Mouse (Mus musculus) forebrain, embryonic 15.5 days (tissue): Measurements from ENCODE around the gene Ager. TPM values are rescaled to one million over a fixed set of nuclear protein-coding genes. Genes with fewer than 3 reads are reported as not detected.
A peak's percentile ranks its signal among the peaks of the same experiment; 100 is the strongest.

ENCODE experiments used
- ATAC-seq: fragments of 200-750 bp; cut with Nextera tagmentation; replicated peaks from 2 replicates; pipeline ENCODE4 v1.8.0; 2017; ENCODE audit warnings: mild to moderate bottlenecking, moderate TSS enrichment, moderate library complexity
- H3K27ac ChIP-seq: fragments of 300-500 bp; sonication (generic); replicated peaks from 2 replicates; pipeline ENCODE4 v1.5.1; 2015; ENCODE audit warnings: mild to moderate bottlenecking, inconsistent platforms
- H3K27me3 ChIP-seq: fragments of 300-500 bp; sonication (generic); 2 replicates; pipeline ENCODE4 v1.6.1; 2015; ENCODE audit warnings: inconsistent platforms
- H3K36me3 ChIP-seq: fragments of 300-500 bp; sonication (generic); 2 replicates; pipeline ENCODE4 v1.6.1; 2015; ENCODE audit warnings: mild to moderate bottlenecking, inconsistent platforms
- H3K4me1 ChIP-seq: fragments of 300-500 bp; sonication (generic); 2 replicates; pipeline ENCODE4 v1.6.1; 2015; ENCODE audit warnings: inconsistent platforms
- H3K4me2 ChIP-seq: fragments of 300-500 bp; sonication (generic); replicated peaks from 2 replicates; pipeline ENCODE4 v1.6.1; 2015; ENCODE audit warnings: mild to moderate bottlenecking, inconsistent platforms
- H3K4me3 ChIP-seq: fragments of 300-500 bp; sonication (generic); 2 replicates; pipeline ENCODE4 v1.5.1; 2015; ENCODE audit warnings: mild to moderate bottlenecking, inconsistent platforms
- H3K9ac ChIP-seq: fragments of 300-500 bp; sonication (generic); replicated peaks from 2 replicates; pipeline ENCODE4 v1.6.1; 2015; ENCODE audit warnings: mild to moderate bottlenecking, inconsistent platforms
- H3K9me3 ChIP-seq: fragments of 300-500 bp; sonication (generic); 2 replicates; pipeline ENCODE4 v1.6.1; 2016; ENCODE audit warnings: inconsistent platforms
- WGBS: fragments of 180-500 bp; shearing (Covaris S2); methylation state at CpG from one replicate; pipeline ENCODE4 v1.1.7; 2015; ENCODE audit warnings: mixed read lengths; 5-methylcytosine and 5-hydroxymethylcytosine counted together
- polyA plus RNA-seq: library from polyadenylated mRNA; unstranded; fragments of >200 nt; fragmentation: Nextera tagmentation; extraction: Ambion mirVana; gene quantifications from 2 replicates; pipeline ENCODE4 v1.2.1, GENCODE M21; 2015

The Ager gene
- polyA plus RNA-seq, 1 experiment from 2014 or later: 1.8 TPM

DNA sequence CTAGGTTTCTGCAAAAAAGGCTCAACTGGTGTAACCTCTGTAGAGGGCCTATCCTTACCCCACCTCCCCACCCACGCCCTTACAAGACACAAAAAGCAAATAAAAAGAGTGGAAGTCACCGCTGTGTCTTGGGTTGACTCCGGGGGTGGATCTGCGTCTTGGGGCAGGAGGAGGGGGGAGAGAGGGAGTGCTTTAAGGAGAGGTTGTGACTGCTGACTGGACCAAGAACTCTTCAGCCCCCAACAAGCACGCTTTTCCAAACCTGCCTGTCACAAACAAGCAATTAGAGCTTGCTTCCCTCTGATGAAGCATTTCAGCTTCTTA, 30.9 kb downstream of the Ager start:
- Histone ChIP-seq H3K36me3 (no peaks in the 10 kb centered on the region), H3K9me3 (no peaks in the 10 kb centered on the region), H3K27ac (peak overlapping the region; percentile 87), H3K4me1 (peaks cover 62% of the 10 kb centered on the region), H3K4me2 (peak overlapping the region; percentile 96), H3K27me3 (peaks cover 19% of the 10 kb centered on the region), H3K9ac (peak overlapping the region; percentile 71; the same call in 1 of the 2 replicates), H3K4me3 (peak overlapping the region; percentile 69)
- ATAC-seq: no peak
- 17% methylated on average over 5 of the region's 5 CpGs for WGBS

DNA sequence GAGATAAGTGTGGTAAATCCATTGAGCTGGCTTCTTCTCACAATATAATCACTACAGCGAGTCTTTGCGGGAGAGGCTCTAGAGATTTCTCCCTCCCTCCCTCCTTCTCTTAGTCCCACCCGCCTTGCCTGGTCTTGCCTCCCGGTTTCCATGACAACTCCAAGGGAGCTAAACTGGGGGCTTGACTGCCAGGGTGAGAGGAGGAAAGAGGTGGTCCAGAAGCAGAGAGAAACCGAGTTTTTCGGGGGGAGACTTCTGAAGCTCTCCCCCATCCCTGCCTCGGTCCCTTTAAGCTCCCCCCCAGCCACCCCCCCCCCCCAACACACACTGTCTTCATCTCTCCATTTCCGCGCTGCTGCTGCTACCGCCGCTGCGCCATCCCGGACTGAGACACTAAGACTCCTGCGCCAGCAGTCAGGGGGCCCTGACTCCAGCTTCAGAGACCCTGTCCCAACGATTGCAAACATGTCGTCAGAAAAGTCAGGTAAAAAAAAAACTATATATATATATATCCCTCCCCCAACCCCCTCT, 31.6 kb downstream of the Ager start, which contains the start of gene Prrt1:
Gene Prrt1 (plus strand): TSS at position 313 of the 531 bp plus-strand sequence.
- H3K9ac ChIP-seq: peak within 1 kb of the TSS; percentile 71
- peak within 1 kb of the TSS; percentile 87 for H3K27ac ChIP-seq
- H3K4me1 ChIP-seq: peaks cover 62% of the 10 kb centered on the region
- peak within 1 kb of the TSS; percentile 96 for H3K4me2 ChIP-seq
- ATAC-seq: peak; percentile 38; the same call in 1 of the 2 replicates
- H3K9me3 ChIP-seq: no peaks in the 10 kb centered on the region
- peak within 1 kb of the TSS; percentile 69 for H3K4me3 ChIP-seq
- H3K36me3 ChIP-seq: no peaks in the 10 kb centered on the region
- peaks cover 19% of the 10 kb centered on the region for H3K27me3 ChIP-seq
- WGBS: 1% methylated on average over 16 of the region's 16 CpGs

DNA sequence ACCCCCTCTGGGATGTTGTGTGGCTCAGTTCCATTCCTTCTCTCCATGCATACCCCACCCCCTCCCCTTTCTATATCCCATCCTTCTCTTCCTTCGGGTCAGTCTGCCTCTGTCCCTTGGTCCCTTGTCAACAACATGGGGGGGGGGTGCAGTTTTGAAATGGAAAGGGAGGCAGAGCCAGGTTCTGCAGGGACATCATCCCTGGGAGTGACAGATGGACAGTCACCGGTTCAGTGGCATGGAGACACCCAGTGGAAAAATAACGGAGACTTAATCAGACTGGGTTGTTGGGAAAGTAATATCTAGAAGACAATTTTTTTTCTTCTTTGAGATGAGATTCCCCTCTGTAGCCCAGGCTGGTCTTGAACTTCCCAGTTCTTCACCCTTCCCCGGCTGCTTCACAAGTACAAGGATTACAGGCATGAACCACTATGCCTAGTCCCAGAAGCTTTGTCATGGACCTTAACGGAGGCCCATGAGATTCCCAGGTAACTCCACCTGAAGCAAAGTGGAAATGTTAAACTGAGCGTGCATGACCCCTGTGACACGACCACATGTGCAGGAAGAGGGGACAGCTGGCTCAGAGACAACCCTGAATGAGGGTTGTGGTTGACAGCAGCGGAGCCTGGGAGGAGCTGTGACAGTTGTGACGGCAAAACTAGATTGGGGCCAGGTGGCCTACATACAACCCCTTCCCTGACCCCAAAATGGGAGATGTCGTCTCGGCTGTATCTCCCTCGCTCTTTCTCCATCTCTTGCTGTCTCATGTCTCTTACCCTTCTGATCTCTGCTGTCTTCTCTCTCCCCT, 32.3 kb downstream of the Ager start:
- Histone ChIP-seq H3K9me3 (no peaks in the 10 kb centered on the region), H3K27ac (no peak overlapping the region), H3K27me3 (peaks cover 19% of the 10 kb centered on the region), H3K9ac (peak overlapping the region; percentile 38), H3K4me1 (peaks cover 62% of the 10 kb centered on the region), H3K4me3 (peak overlapping the region; percentile 69), H3K36me3 (no peaks in the 10 kb centered on the region), H3K4me2 (peak overlapping the region; percentile 96)
- whole genome bisulfite sequencing: 23% methylated on average over 12 of the region's 12 CpGs
- ATAC-seq: no peak

DNA sequence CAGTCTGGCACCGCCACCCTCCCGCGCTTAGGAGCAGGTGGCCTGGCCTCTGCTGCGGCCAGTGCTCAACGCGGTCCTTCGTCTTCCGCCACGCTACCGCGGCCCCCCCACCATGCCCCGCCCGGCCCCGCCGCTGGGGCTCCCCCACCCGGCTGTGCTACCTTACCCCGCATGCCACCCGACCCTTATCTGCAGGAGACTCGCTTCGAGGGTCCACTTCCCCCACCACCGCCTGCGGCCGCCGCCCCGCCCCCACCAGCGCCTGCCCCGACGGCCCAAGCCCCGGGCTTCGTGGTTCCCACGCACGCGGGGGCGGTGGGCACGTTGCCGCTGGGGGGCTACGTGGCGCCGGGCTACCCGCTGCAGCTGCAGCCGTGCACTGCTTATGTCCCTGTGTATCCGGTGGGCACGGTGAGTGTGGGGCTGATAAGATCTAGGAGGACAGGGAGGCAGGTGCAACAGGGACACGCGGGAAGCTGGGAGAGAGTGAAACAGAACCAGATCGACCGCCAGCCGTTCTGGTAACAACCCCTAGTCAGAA, 33.2 kb downstream of the Ager start:
- H3K4me1 ChIP-seq: peaks cover 60% of the 10 kb centered on the region
- H3K27ac ChIP-seq: no peak overlapping the region
- peak overlapping the region; percentile 31 for H3K9ac ChIP-seq
- H3K4me3 ChIP-seq: peak overlapping the region; percentile 69
- H3K9me3 ChIP-seq: no peaks in the 10 kb centered on the region
- H3K4me2 ChIP-seq: peak overlapping the region; percentile 96
- no peak for ATAC-seq
- WGBS: 2% methylated on average over 48 of the region's 48 CpGs
- peaks cover 21% of the 10 kb centered on the region for H3K27me3 ChIP-seq
- no peaks in the 10 kb centered on the region for H3K36me3 ChIP-seq

DNA sequence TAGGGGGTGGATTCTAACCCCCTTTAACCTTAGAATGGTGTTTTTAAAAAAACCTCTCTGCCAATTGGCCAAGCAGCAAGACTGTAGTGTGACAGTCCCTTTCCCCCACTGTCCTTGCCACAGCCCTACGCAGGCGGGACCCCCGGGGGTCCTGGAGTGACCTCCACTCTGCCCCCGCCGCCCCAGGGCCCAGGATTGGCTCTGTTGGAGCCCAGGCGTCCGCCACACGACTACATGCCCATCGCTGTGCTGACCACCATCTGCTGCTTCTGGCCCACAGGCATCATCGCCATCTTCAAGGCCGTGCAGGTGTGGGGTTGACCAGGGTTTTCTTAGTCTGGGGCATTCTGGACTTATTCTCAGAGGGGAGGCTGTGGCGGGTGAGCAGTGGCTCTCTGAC, 34.0 kb downstream of the Ager start:
- no peak for ATAC-seq
- no peaks in the 10 kb centered on the region for H3K9me3 ChIP-seq
- WGBS: 6% methylated on average over 12 of the region's 12 CpGs
- peak overlapping the region; percentile 69 for H3K4me3 ChIP-seq
- peaks cover 21% of the 10 kb centered on the region for H3K27me3 ChIP-seq
- H3K4me2 ChIP-seq: peak overlapping the region; percentile 96
- H3K4me1 ChIP-seq: peaks cover 52% of the 10 kb centered on the region
- peak overlapping the region; percentile 38 for H3K9ac ChIP-seq
- H3K36me3 ChIP-seq: no peaks in the 10 kb centered on the region
- H3K27ac ChIP-seq: no peak overlapping the region

DNA sequence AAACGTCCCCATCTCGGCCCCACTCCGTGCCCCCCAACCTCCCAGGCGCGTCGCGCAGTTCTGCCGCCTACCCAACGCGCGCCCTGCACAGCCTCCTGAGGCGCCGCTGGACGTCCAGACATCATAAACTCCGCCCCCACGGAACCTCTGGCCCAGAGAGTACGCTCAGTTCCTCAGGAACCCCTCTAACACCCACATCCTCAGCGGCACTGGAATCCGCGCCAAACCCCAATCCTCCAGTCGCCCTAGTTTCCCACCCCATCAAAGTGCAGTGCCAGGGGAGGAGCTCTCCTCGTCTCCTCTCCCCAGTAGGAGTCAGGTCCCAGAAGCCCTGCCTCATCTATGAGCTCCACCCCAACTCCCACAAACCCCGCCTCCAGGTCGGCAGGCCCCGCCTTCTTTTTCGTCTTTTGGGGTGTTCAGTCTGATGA, 34.6 kb downstream of the Ager start:
- WGBS: 2% methylated on average over 26 of the region's 26 CpGs
- Histone ChIP-seq H3K9me3 (no peaks in the 10 kb centered on the region), H3K27me3 (peaks cover 21% of the 10 kb centered on the region), H3K4me3 (peak overlapping the region; percentile 69), H3K36me3 (no peaks in the 10 kb centered on the region), H3K9ac (peak overlapping the region; percentile 38), H3K4me1 (peaks cover 50% of the 10 kb centered on the region), H3K27ac (no peak overlapping the region), H3K4me2 (peak overlapping the region; percentile 96)
- ATAC-seq: peak; percentile 9; the same call in 1 of the 2 replicates

DNA sequence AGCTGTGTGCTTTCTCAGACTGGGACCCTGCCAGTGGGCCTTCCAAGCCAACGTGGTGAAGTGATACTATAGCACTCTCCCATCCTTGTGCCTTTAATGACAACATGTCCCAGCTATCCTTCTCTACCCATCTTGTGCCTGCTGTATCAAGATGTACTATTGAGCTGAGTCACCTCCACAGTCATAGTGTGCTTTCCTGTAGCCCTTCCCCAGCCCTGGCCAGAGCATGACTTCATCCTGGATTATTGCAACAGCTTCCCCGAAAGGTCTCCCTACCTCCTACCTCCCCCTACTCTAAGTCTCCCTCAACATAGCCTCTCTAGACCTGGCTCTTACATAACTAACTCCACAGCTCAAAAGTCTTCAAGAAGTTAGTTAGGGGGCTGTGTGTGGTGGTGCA, 38.0 kb downstream of the Ager start:
- 59% methylated on average over 2 of the region's 2 CpGs for WGBS
- H3K4me1 ChIP-seq: peaks cover 22% of the 10 kb centered on the region
- H3K9me3 ChIP-seq: no peaks in the 10 kb centered on the region
- no peak for ATAC-seq
- H3K4me3 ChIP-seq: no peak overlapping the region
- no peak overlapping the region for H3K27ac ChIP-seq
- H3K27me3 ChIP-seq: peaks cover 18% of the 10 kb centered on the region
- no peak overlapping the region for H3K4me2 ChIP-seq
- no peaks in the 10 kb centered on the region for H3K36me3 ChIP-seq
- H3K9ac ChIP-seq: no peak overlapping the region

DNA sequence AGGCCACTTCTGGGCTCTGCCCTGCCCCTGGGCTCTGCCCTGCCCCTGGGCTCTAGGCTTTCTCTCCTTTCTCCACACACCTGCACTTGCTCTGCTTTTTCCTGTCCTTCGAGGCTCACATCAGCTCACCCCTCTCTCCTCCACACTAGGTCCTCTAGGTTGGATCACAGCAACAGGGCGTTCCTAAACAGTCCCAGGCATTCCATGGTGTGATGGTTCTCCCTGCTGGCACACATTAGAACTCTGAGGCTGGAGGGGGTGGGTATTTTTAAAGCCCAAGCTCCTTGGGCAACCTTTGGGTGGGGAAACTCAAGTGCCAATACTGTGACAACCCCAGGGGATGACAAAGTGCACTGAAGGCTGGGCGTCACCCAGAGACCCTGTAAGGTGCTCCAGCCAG, 39.8 kb downstream of the Ager start:
- ATAC-seq: no peak
- Histone ChIP-seq H3K4me2 (no peak overlapping the region), H3K27me3 (peaks cover 3% of the 10 kb centered on the region; the same call in 1 of the 2 replicates), H3K9ac (no peak overlapping the region), H3K4me1 (peaks cover 13% of the 10 kb centered on the region), H3K27ac (no peak overlapping the region), H3K9me3 (no peaks in the 10 kb centered on the region), H3K36me3 (no peaks in the 10 kb centered on the region), H3K4me3 (no peak overlapping the region)
- WGBS: 70% methylated on average over 3 of the region's 3 CpGs

DNA sequence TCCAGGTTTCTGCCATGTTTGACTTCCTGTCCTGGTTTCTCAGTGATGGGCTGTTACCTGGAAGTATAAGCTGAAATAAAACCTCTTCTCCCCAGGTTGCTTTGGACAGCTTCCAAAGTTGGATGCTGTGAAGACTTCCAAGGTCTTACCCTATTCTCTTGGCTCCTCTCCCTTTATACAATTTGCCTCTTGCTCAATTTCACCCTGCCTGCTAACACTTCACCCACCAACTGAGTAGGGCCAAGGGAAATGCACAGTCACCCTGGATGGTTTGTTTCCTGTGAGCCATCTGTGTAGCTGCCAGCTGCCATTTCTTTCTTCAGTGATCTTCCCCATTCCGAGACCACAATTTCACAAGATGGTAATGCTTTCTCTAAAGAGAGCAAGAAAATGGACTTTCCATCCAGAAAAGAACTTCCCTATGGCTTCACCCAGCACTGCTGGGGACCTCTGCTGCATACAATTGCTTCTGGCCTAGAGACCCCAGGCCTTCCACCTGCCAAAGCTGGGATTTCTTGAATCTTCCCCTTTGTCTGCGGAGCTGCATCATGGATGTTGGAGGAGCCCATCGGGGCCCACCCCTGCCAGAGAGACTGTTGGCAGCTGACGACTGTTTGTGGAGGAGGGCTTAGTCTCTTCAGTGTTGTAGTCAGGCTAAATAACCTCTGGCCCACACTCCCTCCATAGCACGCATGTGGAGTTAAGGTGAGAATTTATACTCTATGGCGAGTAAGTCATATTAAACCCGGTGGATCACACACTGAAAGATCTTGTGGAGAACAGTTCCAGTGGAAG, 42.0 kb downstream of the Ager start:
- Histone ChIP-seq H3K27me3 (peaks cover 2% of the 10 kb centered on the region; the same call in 1 of the 2 replicates), H3K4me2 (no peak overlapping the region), H3K9me3 (no peaks in the 10 kb centered on the region), H3K27ac (peak overlapping the region; percentile 20; the same call in 1 of the 2 replicates), H3K9ac (no peak overlapping the region), H3K4me3 (no peak overlapping the region), H3K36me3 (no peaks in the 10 kb centered on the region), H3K4me1 (peaks cover 17% of the 10 kb centered on the region)
- 77% methylated on average over 7 of the region's 7 CpGs for WGBS
- ATAC-seq: no peak

DNA sequence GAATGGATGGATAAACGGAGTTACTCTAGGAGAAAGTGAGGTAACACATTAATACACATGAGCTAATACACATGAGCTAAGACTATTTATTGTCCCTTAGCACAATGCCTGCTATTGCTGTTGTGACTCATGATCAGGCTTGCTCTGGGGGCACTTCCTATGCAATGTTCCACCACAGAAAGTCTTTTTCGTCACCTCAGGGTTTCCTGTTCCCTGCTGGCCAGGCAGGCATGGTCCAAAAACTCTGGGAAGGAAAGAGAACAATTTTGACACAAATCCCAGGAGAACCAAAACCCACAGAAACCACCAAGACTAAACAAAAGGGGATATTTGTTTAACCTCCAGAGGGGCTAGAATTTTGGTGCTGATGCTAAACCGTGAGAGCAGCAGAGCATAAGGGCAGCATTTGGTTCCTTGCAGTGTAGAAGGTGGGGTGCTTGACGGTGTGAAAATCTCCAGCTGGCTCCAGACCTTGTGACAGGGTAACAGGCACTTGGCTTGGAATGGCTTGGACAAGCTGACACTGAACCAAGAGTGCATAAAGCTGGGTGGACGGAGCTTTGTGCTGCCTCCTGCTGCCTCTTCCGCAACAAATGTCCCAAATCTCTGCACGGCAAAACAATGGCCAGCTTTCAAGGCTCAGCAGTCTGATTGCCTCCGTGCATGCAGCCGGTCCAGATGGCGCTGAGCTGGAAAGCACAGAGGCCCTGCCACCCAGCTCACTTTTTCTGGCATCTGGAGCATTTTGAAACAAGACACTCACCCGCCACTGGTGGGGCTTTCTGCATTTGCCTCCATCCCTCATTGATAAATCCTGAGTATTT, 43.3 kb downstream of the Ager start:
- Histone ChIP-seq H3K9ac (peak overlapping the region; percentile 21; the same call in 1 of the 2 replicates), H3K4me3 (no peak overlapping the region), H3K9me3 (no peaks in the 10 kb centered on the region), H3K36me3 (no peaks in the 10 kb centered on the region), H3K27ac (peak overlapping the region; percentile 88), H3K4me1 (peaks cover 28% of the 10 kb centered on the region), H3K4me2 (no peak overlapping the region; the same call in 1 of the 2 replicates), H3K27me3 (no peaks in the 10 kb centered on the region)
- ATAC-seq: peak; percentile 27; the same call in 1 of the 2 replicates
- WGBS: 8% methylated on average over 11 of the region's 11 CpGs

DNA sequence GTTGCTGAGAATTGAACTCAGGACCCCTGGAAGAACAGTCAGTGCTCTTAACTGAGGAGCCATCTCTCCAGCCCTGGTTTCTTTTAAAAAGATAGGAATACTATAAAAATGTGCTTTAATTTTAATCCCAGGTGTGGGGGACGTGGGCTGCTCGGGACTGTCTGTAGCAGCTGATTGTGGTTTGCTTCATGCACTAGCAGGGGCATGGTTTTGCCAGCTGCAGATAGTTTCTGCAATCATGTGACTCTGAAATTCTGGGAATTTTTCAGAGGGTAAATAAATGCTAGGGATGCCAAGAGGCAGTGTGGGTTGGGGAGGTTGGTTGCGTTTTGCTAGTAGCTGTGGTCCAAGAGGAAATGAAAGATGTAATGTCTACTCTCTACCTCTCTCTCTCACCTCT, 44.3 kb downstream of the Ager start:
- 93% methylated on average over 3 of the region's 3 CpGs for WGBS
- Histone ChIP-seq H3K4me3 (no peak overlapping the region), H3K4me1 (peaks cover 36% of the 10 kb centered on the region), H3K27ac (peak overlapping the region; percentile 88; the same call in 1 of the 2 replicates), H3K4me2 (no peak overlapping the region), H3K36me3 (no peaks in the 10 kb centered on the region), H3K9ac (no peak overlapping the region), H3K27me3 (no peaks in the 10 kb centered on the region), H3K9me3 (no peaks in the 10 kb centered on the region)
- ATAC-seq: no peak
